Mouse (Mus musculus) E14TG2a.4 (cell line): ENCODE data around the gene Camk1g.

Experiments used
- H3K27me3 ChIP-seq: 2 replicates; pipeline ENCODE4 v1.6.1; 2014; ENCODE audit warnings: low read length, control low read depth; ENCODE audit not compliant: insufficient read depth
- H3K36me3 ChIP-seq: 2 replicates; pipeline ENCODE4 v1.6.1; 2014; ENCODE audit warnings: low read length, control low read depth; ENCODE audit not compliant: insufficient read depth
- H3K4me1 ChIP-seq: replicated peaks from 2 replicates; pipeline ENCODE4 v1.6.1; 2014; ENCODE audit warnings: low read depth, low read length, control low read depth
- H3K4me3 ChIP-seq: replicated peaks from 2 replicates; pipeline ENCODE4 v1.5.1; 2014; ENCODE audit warnings: mild to moderate bottlenecking, low read length
- H3K9me3 ChIP-seq: 2 replicates; pipeline ENCODE4 v1.6.1; 2014; ENCODE audit warnings: low read length, control low read depth
- CTCF ChIP-seq: conservative IDR thresholded peaks from 2 replicates; pipeline ENCODE4 v1.5.1; 2014; ENCODE audit warnings: low read length
- NANOG ChIP-seq: IDR thresholded peaks from 2 replicates; pipeline ENCODE4 v1.6.1; 2014; ENCODE audit warnings: borderline replicate concordance, low read length, mixed read lengths
- POU5F1 ChIP-seq: IDR thresholded peaks from 2 replicates; pipeline ENCODE4 v1.6.1; 2014; ENCODE audit warnings: low read length, borderline replicate concordance

The Camk1g gene

DNA sequence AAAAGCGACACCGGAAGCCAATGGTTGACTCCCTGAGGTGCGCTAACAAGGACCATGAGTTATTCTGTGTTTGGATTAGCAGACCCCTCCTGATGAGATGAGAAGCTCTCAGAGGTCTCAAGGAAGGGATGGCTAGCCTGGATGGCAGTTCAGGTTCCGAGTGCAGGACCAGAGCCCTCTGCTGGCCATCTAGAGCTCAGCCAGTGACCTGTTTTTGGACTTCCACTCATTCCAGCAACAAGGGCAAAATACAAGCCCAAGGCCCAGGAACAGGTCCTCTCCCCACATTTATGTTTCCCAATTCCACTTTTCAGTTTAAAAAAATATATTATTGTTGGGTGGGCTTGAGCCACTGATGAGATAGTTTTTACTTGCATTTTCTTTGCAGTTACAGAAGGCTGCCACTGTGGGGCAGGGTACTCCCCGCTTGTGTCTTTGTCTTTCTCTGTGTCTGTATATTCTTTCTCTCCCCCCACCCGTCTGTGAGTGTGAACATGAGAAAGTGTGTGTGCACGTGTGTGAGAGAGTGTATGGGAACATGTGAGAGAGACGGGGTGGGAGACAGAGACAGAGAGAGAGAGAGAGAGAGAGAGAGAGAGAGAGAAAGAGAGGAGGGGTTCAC lies 12.9 kb upstream of the Camk1g start:
- H3K4me3 ChIP-seq = peak overlapping the region; percentile 53
- H3K36me3 ChIP-seq = no peaks in the 10 kb centered on the region
- peaks cover 23% of the 10 kb centered on the region; the same call in 1 of the 2 replicates for H3K27me3 ChIP-seq
- TF ChIP-seq NANOG (no peak), CTCF (peak; percentile 63)
- H3K4me1 ChIP-seq = peaks cover 14% of the 10 kb centered on the region
- no peaks in the 10 kb centered on the region for H3K9me3 ChIP-seq

DNA sequence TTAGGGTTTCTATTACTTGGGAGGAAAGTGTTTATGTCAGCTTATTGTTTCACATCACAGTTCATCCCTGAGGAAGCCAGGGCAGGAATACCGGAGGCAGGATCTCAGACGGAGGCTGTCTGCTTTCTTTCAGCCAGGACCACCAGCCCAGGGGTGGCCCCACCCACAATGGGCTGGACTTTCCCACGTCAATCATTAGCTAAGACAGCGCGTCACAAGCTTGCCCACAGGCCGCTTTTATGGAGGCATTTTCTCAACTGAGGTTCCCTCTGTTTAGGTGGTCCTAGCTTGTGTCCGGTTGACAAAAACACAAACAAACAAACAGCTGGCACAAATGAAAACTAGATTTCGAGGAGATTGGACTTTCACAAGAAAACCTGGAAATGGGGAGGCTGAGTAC lies 12.3 kb upstream of the Camk1g start:
- TF ChIP-seq CTCF (no peak), POU5F1 (no peak), NANOG (no peak)
- Histone ChIP-seq H3K4me1 (peaks cover 14% of the 10 kb centered on the region), H3K4me3 (peak overlapping the region; percentile 53), H3K9me3 (no peaks in the 10 kb centered on the region), H3K36me3 (no peaks in the 10 kb centered on the region), H3K27me3 (peaks cover 22% of the 10 kb centered on the region; the same call in 1 of the 2 replicates)

DNA sequence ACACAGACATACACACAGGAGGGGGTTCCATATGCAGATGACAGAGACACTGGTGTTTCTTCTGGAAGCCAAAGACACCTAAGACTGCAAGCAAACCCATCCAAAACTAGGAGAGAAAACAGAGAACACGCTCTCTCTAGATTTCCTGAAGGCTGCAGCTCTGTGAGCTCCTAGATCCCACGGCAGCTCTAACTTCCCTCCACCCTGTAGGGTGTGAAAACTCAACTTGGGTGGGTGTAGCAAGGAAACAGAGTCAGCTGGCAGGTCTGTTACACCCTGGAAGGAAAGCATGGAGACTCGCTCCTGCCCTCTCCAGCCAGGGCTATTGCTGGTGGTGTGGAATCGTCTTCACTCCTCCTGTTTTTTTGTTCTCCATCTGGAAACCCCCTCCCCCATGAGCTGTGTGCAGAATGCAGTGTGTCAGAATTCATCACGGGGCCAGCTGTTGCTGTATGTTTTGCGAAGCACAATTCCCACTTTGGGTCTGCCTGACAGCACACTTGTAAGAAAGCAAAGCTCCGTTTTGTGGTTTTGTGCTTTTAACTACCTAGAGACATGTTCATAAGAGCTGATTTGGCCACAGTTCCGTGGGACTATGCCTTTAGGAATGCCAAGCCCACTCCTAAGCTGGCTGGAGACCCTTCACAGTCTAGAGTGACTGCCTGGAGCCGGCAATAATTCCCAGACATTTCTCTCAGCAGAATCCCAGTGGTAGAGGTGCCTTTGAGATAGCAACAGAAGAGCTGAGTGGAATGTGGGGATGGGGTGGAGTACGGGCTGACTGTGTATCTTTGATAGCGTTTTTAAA lies 11.7 kb upstream of the Camk1g start:
- H3K9me3 ChIP-seq = no peaks in the 10 kb centered on the region
- peaks cover 17% of the 10 kb centered on the region for H3K4me1 ChIP-seq
- peaks cover 19% of the 10 kb centered on the region; the same call in 1 of the 2 replicates for H3K27me3 ChIP-seq
- no peak for TF ChIP-seq CTCF
- TF ChIP-seq NANOG = no peak
- no peak for TF ChIP-seq POU5F1
- no peak overlapping the region for H3K4me3 ChIP-seq
- no peaks in the 10 kb centered on the region for H3K36me3 ChIP-seq

DNA sequence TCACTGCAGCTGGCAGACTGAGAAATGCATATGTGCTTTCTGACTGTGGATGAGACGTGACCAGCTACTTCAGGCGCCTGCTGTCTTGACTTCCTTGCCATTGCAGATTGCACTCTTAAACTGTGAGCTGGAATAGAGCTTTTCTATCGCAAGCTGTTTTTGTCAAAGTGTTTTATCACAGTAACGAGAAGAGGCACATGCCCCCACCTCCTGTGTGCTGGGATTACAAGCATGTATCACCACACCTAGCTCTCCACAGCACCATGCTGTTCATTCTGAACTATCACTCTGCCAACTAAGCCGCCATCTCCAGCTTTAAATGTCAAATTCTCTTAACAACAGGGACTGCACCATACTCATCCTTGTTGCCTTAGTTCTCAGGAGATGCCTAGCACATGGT lies 10.8 kb upstream of the Camk1g start:
- TF ChIP-seq NANOG = no peak
- TF ChIP-seq CTCF = no peak
- TF ChIP-seq POU5F1 = no peak
- Histone ChIP-seq H3K9me3 (no peaks in the 10 kb centered on the region), H3K27me3 (peaks cover 19% of the 10 kb centered on the region; the same call in 1 of the 2 replicates), H3K4me1 (peaks cover 24% of the 10 kb centered on the region), H3K36me3 (no peaks in the 10 kb centered on the region), H3K4me3 (no peak overlapping the region)

DNA sequence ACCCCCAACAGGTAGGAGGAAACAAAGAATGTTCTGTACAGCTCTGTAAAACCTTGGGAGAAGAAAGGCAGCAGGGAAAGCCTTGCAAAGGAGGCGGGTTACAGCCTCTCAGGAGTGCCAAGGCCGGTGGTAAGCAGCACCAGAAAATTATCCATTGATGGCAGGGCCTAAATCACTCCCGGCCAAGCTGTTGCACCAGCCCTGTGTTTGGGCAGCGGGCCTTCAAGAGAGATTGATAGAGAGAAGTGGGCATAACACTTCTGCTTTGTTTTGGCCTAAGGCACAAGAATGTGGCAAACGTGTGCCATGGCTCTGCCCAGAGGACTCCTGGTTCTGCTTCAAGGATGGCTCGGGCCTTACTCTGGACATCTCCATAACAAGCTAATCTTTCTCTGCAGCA lies 9.5 kb upstream of the Camk1g start:
- Histone ChIP-seq H3K36me3 (no peaks in the 10 kb centered on the region), H3K4me1 (peaks cover 24% of the 10 kb centered on the region), H3K27me3 (peaks cover 19% of the 10 kb centered on the region; the same call in 1 of the 2 replicates), H3K9me3 (peaks cover 2% of the 10 kb centered on the region), H3K4me3 (no peak overlapping the region)
- no peak for TF ChIP-seq POU5F1
- TF ChIP-seq CTCF = no peak

DNA sequence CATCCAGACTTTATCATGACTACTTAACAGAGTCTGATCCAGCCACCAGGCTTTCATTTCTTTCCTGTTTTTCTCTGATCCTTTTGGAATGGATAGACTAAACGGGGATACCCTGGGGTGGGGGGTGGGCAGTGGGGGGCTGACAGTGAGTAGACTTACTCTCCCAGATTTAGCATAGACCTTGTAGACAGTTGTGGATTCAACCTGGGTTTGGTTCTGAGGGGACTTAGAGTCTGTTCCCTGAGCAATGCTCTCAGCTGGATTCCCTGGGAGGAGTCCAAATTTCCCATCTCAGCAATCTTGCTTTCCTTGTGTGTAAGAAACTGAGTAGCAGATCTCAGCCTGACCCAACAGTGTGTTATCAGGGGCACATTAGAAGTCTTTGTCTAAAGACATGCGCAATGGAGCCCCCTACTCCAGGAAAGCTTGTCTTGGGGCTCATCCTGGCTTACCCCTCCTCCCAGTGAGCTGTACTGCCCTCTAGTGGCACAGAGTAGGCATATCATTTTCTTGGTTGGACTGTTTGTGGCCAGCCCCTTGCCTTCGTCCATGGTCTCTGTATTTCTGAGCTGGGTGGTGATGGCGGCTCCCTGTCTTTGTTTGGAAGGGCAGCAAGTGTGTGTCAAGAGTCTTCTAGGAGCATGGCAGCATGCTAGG lies 6.5 kb upstream of the Camk1g start:
- no peaks in the 10 kb centered on the region for H3K36me3 ChIP-seq
- H3K27me3 ChIP-seq = peaks cover 14% of the 10 kb centered on the region; the same call in 1 of the 2 replicates
- H3K4me3 ChIP-seq = no peak overlapping the region
- TF ChIP-seq POU5F1 = no peak
- TF ChIP-seq CTCF = peak; percentile 74
- TF ChIP-seq NANOG = no peak
- H3K4me1 ChIP-seq = peaks cover 11% of the 10 kb centered on the region
- H3K9me3 ChIP-seq = peaks cover 20% of the 10 kb centered on the region

DNA sequence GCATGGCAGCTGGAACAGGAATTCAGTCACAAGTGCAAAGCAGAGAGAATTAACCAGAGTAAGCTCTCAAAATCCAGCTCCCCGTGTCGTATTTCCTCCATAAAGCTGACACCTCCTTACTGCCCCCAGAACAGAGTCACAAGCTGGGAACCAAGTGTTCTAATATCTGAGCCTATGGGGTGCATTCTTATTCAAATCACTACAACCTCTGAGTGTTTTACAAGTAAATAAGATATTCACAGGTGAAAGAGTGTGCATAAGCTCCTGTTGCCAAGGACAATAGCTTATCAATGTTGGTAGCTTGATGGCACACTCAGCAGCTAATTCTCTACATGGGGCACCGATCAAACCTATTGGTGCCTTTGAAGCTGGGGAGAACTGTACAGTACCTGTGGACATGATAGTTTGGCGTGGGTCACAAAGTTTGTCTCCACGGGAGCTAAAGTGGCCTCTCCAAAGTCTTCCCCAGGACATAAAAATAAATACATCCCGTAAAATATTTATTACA lies 3.9 kb upstream of the Camk1g start:
- Histone ChIP-seq H3K4me1 (peaks cover 10% of the 10 kb centered on the region), H3K36me3 (no peaks in the 10 kb centered on the region), H3K9me3 (peaks cover 20% of the 10 kb centered on the region), H3K27me3 (peaks cover 21% of the 10 kb centered on the region), H3K4me3 (no peak overlapping the region)
- TF ChIP-seq NANOG = peak; percentile 93
- no peak for TF ChIP-seq POU5F1

DNA sequence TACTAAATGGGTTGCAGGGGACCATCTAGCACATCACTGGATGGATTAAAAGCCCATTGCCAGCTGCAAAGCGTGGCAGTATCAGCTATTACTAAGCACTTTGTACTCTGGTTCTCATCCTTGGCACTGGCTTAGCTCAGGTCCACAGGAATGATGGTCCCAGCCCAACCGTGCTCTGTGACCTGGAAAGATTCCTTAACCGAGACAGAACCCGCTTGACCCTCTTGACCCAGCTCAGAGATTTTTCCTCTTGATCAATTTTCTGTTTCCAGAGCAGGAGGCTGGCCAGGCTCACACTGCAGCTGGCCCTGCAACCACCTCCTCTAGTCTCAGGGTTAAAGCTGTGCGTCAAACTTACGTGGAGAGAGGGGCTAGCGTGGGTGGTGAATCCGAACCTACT lies 1.0 kb downstream of the Camk1g start:
- no peaks in the 10 kb centered on the region for H3K36me3 ChIP-seq

More for the DNA sequence above, 1.0 kb downstream of the Camk1g start:
- Histone ChIP-seq H3K27me3 (peaks cover 47% of the 10 kb centered on the region), H3K4me3 (no peak overlapping the region), H3K9me3 (peaks cover 12% of the 10 kb centered on the region), H3K4me1 (peaks cover 7% of the 10 kb centered on the region; the same call in 1 of the 2 replicates)
- no peak for TF ChIP-seq NANOG
- no peak for TF ChIP-seq POU5F1
- TF ChIP-seq CTCF = no peak
